Mouse (Mus musculus) R1 (cell line): ENCODE results near the gene Dusp6.

Experiments
- DNase-seq: peaks from one replicate; pipeline ENCODE4 v3.0.0-alpha.2; 2018; ENCODE audit warnings: low read depth, low spot score

The Dusp6 gene

GRCm38 (mm10) chr10:99270406-99270805 is 7.4 kb downstream of the Dusp6 start:
- DNase-seq = peak; percentile 29

GRCm38 (mm10) chr10:99271016-99271415 is 8.0 kb downstream of the Dusp6 start:
- DNase-seq = no peak

- DNase-seq = no peak
Observed at GRCm38 (mm10) chr10:99273006-99273405, 10.0 kb downstream of the Dusp6 start.

GRCm38 (mm10) chr10:99274640-99275039 is 11.6 kb downstream of the Dusp6 start:
- no peak for DNase-seq

GRCm38 (mm10) chr10:99279067-99279880 is 16.2 kb downstream of the Dusp6 start:
- peak; percentile 29 for DNase-seq

GRCm38 (mm10) chr10:99283981-99284385 is 21.0 kb downstream of the Dusp6 start:
- peak; percentile 82 for DNase-seq

- no peak for DNase-seq
Observed at GRCm38 (mm10) chr10:99284918-99285317, 21.9 kb downstream of the Dusp6 start.

GRCm38 (mm10) chr10:99285759-99286158 is 22.7 kb downstream of the Dusp6 start:
- DNase-seq = peak; percentile 58

GRCm38 (mm10) chr10:99286213-99286612 is 23.2 kb downstream of the Dusp6 start:
- no peak for DNase-seq

- peak; percentile 94 for DNase-seq
Observed at GRCm38 (mm10) chr10:99286787-99287186, 23.8 kb downstream of the Dusp6 start.

GRCm38 (mm10) chr10:99287206-99287605 is 24.2 kb downstream of the Dusp6 start:
- no peak for DNase-seq

- DNase-seq = peak; percentile 63
Observed at GRCm38 (mm10) chr10:99289176-99289575, 26.1 kb downstream of the Dusp6 start.

- peak; percentile 98 for DNase-seq
Observed at GRCm38 (mm10) chr10:99293111-99293640, 30.1 kb downstream of the Dusp6 start.

- peak; percentile 35 for DNase-seq
Observed at GRCm38 (mm10) chr10:99297721-99298120, 34.7 kb downstream of the Dusp6 start.

GRCm38 (mm10) chr10:99298328-99299295 is 35.6 kb downstream of the Dusp6 start:
- DNase-seq = peak; percentile 91

GRCm38 (mm10) chr10:99299303-99299702 is 36.3 kb downstream of the Dusp6 start:
- DNase-seq = no peak

GRCm38 (mm10) chr10:99302051-99302450 is 39.0 kb downstream of the Dusp6 start:
- DNase-seq = no peak

GRCm38 (mm10) chr10:99308837-99309236 is 45.8 kb downstream of the Dusp6 start:
- no peak for DNase-seq

- DNase-seq = no peak
Observed at GRCm38 (mm10) chr10:99309617-99310016, 46.6 kb downstream of the Dusp6 start.

GRCm38 (mm10) chr10:99310204-99310603 is 47.2 kb downstream of the Dusp6 start:
- no peak for DNase-seq

- DNase-seq = no peak
Observed at GRCm38 (mm10) chr10:99311956-99312355, 48.9 kb downstream of the Dusp6 start.

- DNase-seq = no peak
Observed at GRCm38 (mm10) chr10:99314366-99314765, 51.3 kb downstream of the Dusp6 start.
